Mouse (Mus musculus) heart, embryonic 14.5 days (tissue): ENCODE measurements around the gene Taz. TPM values are rescaled to one million over a fixed set of nuclear protein-coding genes. Genes with fewer than 3 reads are reported as not detected.

Experiments used
- ATAC-seq: fragments of 200-750 bp; cut with Nextera tagmentation; 2 replicates; pipeline ENCODE4 v1.8.0; 2017; ENCODE audit warnings: low read depth, moderate TSS enrichment; ENCODE audit not compliant: insufficient number of reproducible peaks, insufficient read depth, low FRiP score
- H3K27ac ChIP-seq, 2 experiments: fragments of 200-500 bp in 1 of 2; fragments of 300-500 bp in 1 of 2; sonication (generic) in 1 of 2; replicated peaks in 1 of 2; 2 replicates each; pipeline ENCODE4 v1.5.1; 2012 to 2014; ENCODE audit warnings: low read depth in 2 of 2, low read length in 2 of 2, control low read depth in 1 of 2, mild to moderate bottlenecking in 1 of 2, mixed read lengths in 1 of 2; ENCODE audit not compliant: control insufficient read depth in 1 of 2, insufficient read depth in 1 of 2
- H3K27me3 ChIP-seq: fragments of 300-500 bp; sonication (generic); 2 replicates; pipeline ENCODE4 v1.6.1; 2014; ENCODE audit warnings: mild to moderate bottlenecking, low read length, control low read depth; ENCODE audit not compliant: control insufficient read depth, insufficient read depth
- H3K36me3 ChIP-seq: fragments of 300-500 bp; sonication (generic); 2 replicates; pipeline ENCODE4 v1.6.1; 2014; ENCODE audit warnings: mild to moderate bottlenecking, control low read depth, low read length, mixed read lengths; ENCODE audit not compliant: control insufficient read depth, insufficient read depth
- H3K4me1 ChIP-seq, 2 experiments: fragments of 200-500 bp in 1 of 2; fragments of 300-500 bp in 1 of 2; sonication (generic) in 1 of 2; 2 replicates each; pipeline ENCODE4 v1.6.1; 2012 to 2014; ENCODE audit warnings: low read length in 2 of 2, control low read depth in 1 of 2, mixed read lengths in 1 of 2; ENCODE audit not compliant: control insufficient read depth in 2 of 2, insufficient read depth in 2 of 2
- H3K4me2 ChIP-seq: fragments of 300-500 bp; sonication (generic); 2 replicates; pipeline ENCODE4 v1.6.1; 2014; ENCODE audit warnings: mild to moderate bottlenecking, low read length
- H3K4me3 ChIP-seq, 2 experiments: fragments of 200-500 bp in 1 of 2; fragments of 300-500 bp in 1 of 2; sonication (generic) in 1 of 2; 2 replicates each; pipeline ENCODE4 v1.5.1; 2012 to 2014; ENCODE audit warnings: low read length in 2 of 2, mild to moderate bottlenecking in 2 of 2, control low read depth in 1 of 2, low read depth in 1 of 2, moderate library complexity in 1 of 2; ENCODE audit not compliant: control insufficient read depth in 1 of 2, insufficient read depth in 1 of 2
- H3K9ac ChIP-seq: fragments of 300-500 bp; sonication (generic); 2 replicates; pipeline ENCODE4 v1.6.1; 2014; ENCODE audit warnings: mild to moderate bottlenecking, low read length
- H3K9me3 ChIP-seq: fragments of 300-500 bp; sonication (generic); 2 replicates; pipeline ENCODE4 v1.6.1; 2016; ENCODE audit warnings: low read length, control low read depth; ENCODE audit not compliant: control insufficient read depth
- WGBS: fragments of 180-500 bp; shearing (Covaris S2); extraction: QIAGEN DNeasy Blood & Tissue Kit; methylation state at CpG from one replicate; pipeline ENCODE4 v1.1.7; 2014; 5-methylcytosine and 5-hydroxymethylcytosine counted together
- polyA plus RNA-seq: library from polyadenylated mRNA; unstranded; fragments of >200 nt; fragmentation: Nextera tagmentation; extraction: Ambion mirVana; gene quantifications from 2 replicates; pipeline ENCODE4 v1.2.1, GENCODE M21; 2014

The Taz gene
- polyA plus RNA-seq, 1 experiment from 2014 or later, result 64.5 TPM

GRCm38 (mm10) chrX:74257746-74258145 is 24.0 kb upstream of the Taz start:
- H3K4me3 ChIP-seq, result no peak overlapping the region
- H3K27ac ChIP-seq, result no peak overlapping the region
- ATAC-seq, result no peak
- H3K4me2 ChIP-seq, result no peak overlapping the region
- H3K36me3 ChIP-seq, result peaks cover 25% of the 10 kb centered on the region
- WGBS, result 84% methylated on average over 3 of the region's 3 CpGs
- H3K27me3 ChIP-seq, result no peaks in the 10 kb centered on the region
- H3K9ac ChIP-seq, result no peak overlapping the region
- no peaks in the 10 kb centered on the region for H3K9me3 ChIP-seq
- no peaks in the 10 kb centered on the region for H3K4me1 ChIP-seq

GRCm38 (mm10) chrX:74269736-74270061 is 12.0 kb upstream of the Taz start:
- Histone ChIP-seq H3K36me3 (peaks cover 17% of the 10 kb centered on the region), H3K4me2 (peak overlapping the region; percentile 67), H3K27ac (peak overlapping the region; percentile 94 to 99), H3K27me3 (no peaks in the 10 kb centered on the region), H3K9me3 (no peaks in the 10 kb centered on the region), H3K4me1 (no peaks in the 10 kb centered on the region; a peak in 1 of 4 replicates), H3K9ac (peak overlapping the region; percentile 74), H3K4me3 (peak overlapping the region; percentile 44 to 58)
- ATAC-seq, result 0 out of 2 replicates have a peak, but pooled peaks have one; percentile 1
- WGBS, result 31% methylated on average over 3 of the region's 3 CpGs

- Histone ChIP-seq H3K9me3 (no peaks in the 10 kb centered on the region), H3K9ac (peak within 1 kb of the TSS; percentile 88), H3K27me3 (no peaks in the 10 kb centered on the region), H3K4me2 (peak within 1 kb of the TSS; percentile 69), H3K27ac (peak within 1 kb of the TSS; percentile 94 to 99), H3K36me3 (peaks cover 17% of the 10 kb centered on the region), H3K4me1 (no peaks in the 10 kb centered on the region; a peak in 1 of 4 replicates), H3K4me3 (peak within 1 kb of the TSS; percentile 58 to 75)
- ATAC-seq, result peak; percentile 94
- WGBS, result 16% methylated on average over 42 of the region's 42 CpGs
Observed at GRCm38 (mm10) chrX:74270062-74270901, 11.4 kb upstream of the Taz start, which contains the start of gene Rpl10. Rpl10 (plus strand) TSS chrX:74270812.

- Histone ChIP-seq H3K27ac (peak overlapping the region; percentile 78 to 79), H3K36me3 (peaks cover 17% of the 10 kb centered on the region), H3K9ac (peak overlapping the region; percentile 88), H3K27me3 (no peaks in the 10 kb centered on the region), H3K4me1 (no peaks in the 10 kb centered on the region; a peak in 1 of 4 replicates), H3K9me3 (no peaks in the 10 kb centered on the region), H3K4me3 (peak overlapping the region; percentile 58 to 75), H3K4me2 (peak overlapping the region; percentile 69)
- no peak for ATAC-seq
- 11% methylated on average over 27 of the region's 27 CpGs for WGBS
Observed at GRCm38 (mm10) chrX:74270902-74271551, 10.7 kb upstream of the Taz start.

GRCm38 (mm10) chrX:74273422-74274322 is 8.0 kb upstream of the Taz start:
- ATAC-seq, result no peak
- Histone ChIP-seq H3K9ac (no peak overlapping the region), H3K27me3 (no peaks in the 10 kb centered on the region), H3K36me3 (peaks cover 17% of the 10 kb centered on the region), H3K9me3 (no peaks in the 10 kb centered on the region), H3K4me1 (no peaks in the 10 kb centered on the region; a peak in 1 of 4 replicates), H3K4me3 (no peak overlapping the region), H3K27ac (no peak overlapping the region; a peak in 1 of 4 replicates), H3K4me2 (no peak overlapping the region)
- WGBS, result 29% methylated on average over 10 of the region's 10 CpGs

GRCm38 (mm10) chrX:74277916-74278315 is 3.8 kb upstream of the Taz start:
- 68% methylated on average over 8 of the region's 8 CpGs for WGBS
- no peak overlapping the region for H3K9ac ChIP-seq
- no peak for ATAC-seq

More at GRCm38 (mm10) chrX:74277916-74278315, 3.8 kb upstream of the Taz start:
- no peaks in the 10 kb centered on the region for H3K27me3 ChIP-seq
- no peak overlapping the region for H3K4me3 ChIP-seq
- H3K4me2 ChIP-seq, result no peak overlapping the region
- no peaks in the 10 kb centered on the region for H3K9me3 ChIP-seq
- H3K27ac ChIP-seq, result no peak overlapping the region
- no peaks in the 10 kb centered on the region for H3K4me1 ChIP-seq
- peaks cover 6% of the 10 kb centered on the region for H3K36me3 ChIP-seq
